Mouse (Mus musculus) G1E (cell line): ENCODE results near the gene Pawr. TPM values are rescaled to one million over a fixed set of nuclear protein-coding genes. Genes with fewer than 3 reads are reported as not detected.

Source experiments
- ATAC-seq: 2 replicates; pipeline ENCODE4 v1.8.0; 2016; ENCODE audit warnings: mild to moderate bottlenecking; ENCODE audit not compliant: insufficient number of reproducible peaks, poor library complexity, low FRiP score, severe bottlenecking; ENCODE audit errors: extremely low read depth
- DNase-seq: peaks from one replicate; pipeline ENCODE4 v3.0.0; 2012; ENCODE audit warnings: low spot score
- H3K27me3 ChIP-seq: 2 replicates; pipeline ENCODE4 v1.6.1; 2012; ENCODE audit warnings: mild to moderate bottlenecking, low read length, inconsistent platforms; ENCODE audit not compliant: insufficient read depth
- H3K36me3 ChIP-seq: replicated peaks from 2 replicates; pipeline ENCODE3; 2012; ENCODE audit warnings: mild to moderate bottlenecking, inconsistent platforms
- H3K4me1 ChIP-seq: 2 replicates; pipeline ENCODE4 v1.6.1; 2012; ENCODE audit warnings: low read depth, low read length, inconsistent platforms, mixed read lengths; ENCODE audit not compliant: insufficient read depth
- H3K4me3 ChIP-seq: 2 replicates; pipeline ENCODE4 v1.5.1; 2012; ENCODE audit warnings: low read depth, mild to moderate bottlenecking, inconsistent platforms, low read length, moderate library complexity, mixed read lengths
- H3K9me3 ChIP-seq: replicated peaks from 2 replicates; pipeline ENCODE4 v1.6.1; 2012; ENCODE audit warnings: inconsistent platforms
- CTCF ChIP-seq: IDR thresholded peaks from 2 replicates; pipeline ENCODE4 v1.5.1; 2012; ENCODE audit warnings: low read depth, low read length, inconsistent platforms, mixed read lengths
- GATA1 ChIP-seq: IDR thresholded peaks from 2 replicates; pipeline ENCODE4 v1.6.1; 2012; ENCODE audit warnings: borderline replicate concordance, low read length, inconsistent platforms, mixed read lengths
- GATA2 ChIP-seq: IDR thresholded peaks from 2 replicates; pipeline ENCODE4 v1.6.1; 2012; ENCODE audit warnings: low read depth, low read length, inconsistent platforms, borderline replicate concordance
- POLR2AphosphoS5 ChIP-seq: IDR thresholded peaks from 2 replicates; pipeline ENCODE4 v1.6.1; 2012; ENCODE audit warnings: low read depth, low read length, inconsistent platforms; ENCODE audit not compliant: insufficient replicate concordance
- TAL1 ChIP-seq: conservative IDR thresholded peaks from 2 replicates; pipeline ENCODE4 v1.6.1; 2012; ENCODE audit warnings: low read depth, low read length, inconsistent platforms, mixed read lengths
- polyA plus RNA-seq: library from polyadenylated mRNA; stranded (reverse); fragments of >175 nt; gene quantifications from 2 replicates; pipeline ENCODE4 v1.2.3, GENCODE M21; 2012
- total RNA-seq, 2 experiments: library from RNA; stranded (forward) in 1 of 2; stranded (reverse) in 1 of 2; fragments of 200-1000 nt in 1 of 2; fragments of >200 nt in 1 of 2; fragmentation: Nextera tagmentation in 1 of 2; gene quantifications; 2 replicates each; pipeline ENCODE4 v1.2.3; 2014 to 2017

The Pawr gene
- total and polyA plus RNA-seq, 3 experiments = 46.6 to 81.5 (median 65.2) TPM

DNA sequence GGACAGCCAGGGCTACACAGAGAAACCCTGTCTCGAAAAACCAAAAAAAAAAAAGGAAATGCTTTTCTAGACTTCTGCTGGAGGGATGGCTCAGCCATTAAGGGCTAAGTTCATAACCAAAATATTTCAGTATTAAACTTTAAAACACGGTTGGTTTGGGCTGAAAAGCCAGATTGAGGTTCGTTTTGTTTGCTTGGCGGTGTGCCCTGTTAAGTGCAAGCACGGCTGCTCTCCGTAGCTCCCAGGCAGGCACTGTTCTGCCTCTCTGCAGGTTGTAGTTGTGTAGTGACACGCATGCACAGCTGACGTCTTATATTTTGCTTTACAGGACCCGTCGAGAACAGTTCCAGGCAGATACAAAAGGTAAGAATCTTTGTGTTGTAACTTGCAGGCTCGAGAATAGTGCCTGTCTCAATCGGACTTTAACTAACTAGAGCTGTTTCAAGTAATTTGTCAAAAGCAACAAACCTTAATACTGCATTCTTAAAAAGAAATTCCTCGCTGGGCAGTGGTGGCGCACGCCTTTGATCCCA lies 59.5 kb downstream of the Pawr start:
- Histone ChIP-seq H3K27me3 (no peaks in the 10 kb centered on the region), H3K36me3 (peaks cover 69% of the 10 kb centered on the region), H3K4me3 (no peak overlapping the region), H3K4me1 (peaks cover 76% of the 10 kb centered on the region), H3K9me3 (peaks cover 3% of the 10 kb centered on the region)
- DNase-seq (no peak), ATAC-seq (no peak)
- no peak for TF ChIP-seq TAL1
- TF ChIP-seq CTCF = no peak
- TF ChIP-seq GATA2 = no peak
- TF ChIP-seq POLR2AphosphoS5 = no peak
- TF ChIP-seq GATA1 = no peak

DNA sequence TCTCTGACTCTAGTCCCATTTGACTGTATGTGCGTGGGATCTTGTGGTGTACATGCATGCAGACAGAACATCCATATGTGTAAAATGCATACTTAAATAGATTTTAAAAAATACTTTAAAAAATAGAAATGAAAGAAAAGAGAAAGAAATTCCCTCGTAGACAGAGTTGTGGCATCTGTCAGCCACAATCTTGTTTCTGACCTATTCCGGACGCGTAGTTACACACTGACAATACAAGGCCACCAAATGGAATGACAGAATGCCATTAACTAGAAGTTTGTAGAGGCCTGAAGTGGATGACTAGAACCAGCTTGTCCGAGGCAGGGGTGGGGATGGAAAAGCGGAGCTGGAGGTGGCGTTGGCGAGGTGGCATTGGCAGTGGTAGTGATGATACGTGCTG lies 60.2 kb downstream of the Pawr start:
- no peak for DNase-seq
- ATAC-seq = no peak
- H3K36me3 ChIP-seq = peaks cover 63% of the 10 kb centered on the region
- TF ChIP-seq GATA2 = no peak
- no peak for TF ChIP-seq GATA1
- no peak for TF ChIP-seq POLR2AphosphoS5
- no peak for TF ChIP-seq CTCF
- no peak for TF ChIP-seq TAL1
- no peak overlapping the region for H3K4me3 ChIP-seq
- H3K4me1 ChIP-seq = peaks cover 73% of the 10 kb centered on the region
- no peaks in the 10 kb centered on the region for H3K27me3 ChIP-seq
- peaks cover 3% of the 10 kb centered on the region for H3K9me3 ChIP-seq

DNA sequence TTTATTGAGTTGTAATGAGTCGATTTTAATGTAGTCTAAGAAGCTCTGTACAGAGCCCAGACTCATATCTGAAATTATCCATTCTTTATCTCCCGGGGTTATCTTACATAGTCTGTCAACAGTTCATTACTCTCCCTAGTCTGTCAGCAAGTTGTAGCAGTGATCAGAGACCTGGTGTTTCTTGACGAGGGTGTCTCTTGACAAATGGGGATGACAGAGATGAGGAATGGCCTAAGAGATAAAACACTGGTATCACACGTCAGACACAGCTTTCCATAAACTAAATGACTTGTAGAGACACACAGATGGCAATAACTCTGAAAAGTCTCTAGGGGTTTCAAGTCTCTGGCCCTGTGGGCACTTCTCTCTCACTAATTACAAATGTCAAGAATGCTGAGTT lies 62.4 kb downstream of the Pawr start:
- H3K36me3 ChIP-seq = peaks cover 57% of the 10 kb centered on the region
- peaks cover 3% of the 10 kb centered on the region for H3K9me3 ChIP-seq
- DNase-seq (peak; percentile 33), ATAC-seq (peak; percentile 71)
- TF ChIP-seq TAL1 (peak; percentile 50), GATA1 (no peak), POLR2AphosphoS5 (no peak)
- H3K27me3 ChIP-seq = no peaks in the 10 kb centered on the region
- peaks cover 56% of the 10 kb centered on the region for H3K4me1 ChIP-seq
- peak overlapping the region; percentile 63; the same call in 1 of the 2 replicates for H3K4me3 ChIP-seq

DNA sequence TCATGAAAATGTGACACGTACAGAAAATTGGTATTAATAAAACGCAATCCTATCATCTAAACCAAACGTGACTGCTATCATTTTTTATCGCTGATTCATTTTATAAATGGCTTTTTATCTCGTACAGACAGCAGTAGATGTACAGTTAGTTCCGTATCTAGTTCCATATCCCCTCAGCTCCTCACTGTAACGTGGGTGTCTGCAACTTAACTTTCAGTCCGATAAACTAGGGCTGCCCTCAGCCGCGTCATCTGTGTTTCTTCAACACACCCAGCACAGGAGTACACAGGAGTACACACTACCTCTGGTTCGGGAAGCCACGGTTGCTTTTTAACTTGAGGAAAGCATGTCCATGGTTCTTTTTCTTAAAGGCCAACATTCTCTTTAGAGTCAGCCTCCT lies 63.3 kb downstream of the Pawr start:
- Histone ChIP-seq H3K4me1 (peaks cover 49% of the 10 kb centered on the region), H3K27me3 (no peaks in the 10 kb centered on the region), H3K36me3 (peaks cover 60% of the 10 kb centered on the region), H3K9me3 (peaks cover 3% of the 10 kb centered on the region), H3K4me3 (peak overlapping the region; percentile 63; the same call in 1 of the 2 replicates)
- peak; percentile 76 for TF ChIP-seq TAL1
- no peak for TF ChIP-seq POLR2AphosphoS5
- ATAC-seq (peak; percentile 87), DNase-seq (peak; percentile 40)

DNA sequence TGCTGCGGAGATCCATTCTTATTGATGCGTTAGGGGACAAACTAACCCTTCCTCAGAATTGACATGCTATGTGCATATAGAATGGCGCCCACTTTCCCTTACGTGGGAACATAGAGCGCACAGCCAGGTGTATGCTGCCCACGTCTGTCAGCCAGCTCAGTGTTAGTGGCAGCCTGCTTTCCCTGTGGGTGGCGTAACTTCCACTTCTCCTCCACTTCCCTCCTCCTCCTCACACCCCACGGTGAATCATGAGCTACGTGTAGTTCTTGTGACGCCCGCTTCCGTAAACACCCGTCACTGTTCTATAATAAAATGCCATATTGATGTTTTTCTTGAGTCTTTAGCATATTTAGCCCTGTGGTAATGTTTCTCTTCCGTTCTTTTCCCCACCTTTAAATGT lies 63.7 kb downstream of the Pawr start:
- no peaks in the 10 kb centered on the region for H3K27me3 ChIP-seq
- H3K36me3 ChIP-seq = peaks cover 60% of the 10 kb centered on the region
- ATAC-seq = peak; percentile 12; the same call in 1 of the 2 replicates
- TF ChIP-seq POLR2AphosphoS5 = no peak
- no peak for TF ChIP-seq CTCF
- no peak for TF ChIP-seq GATA1
- no peak for TF ChIP-seq TAL1
- peak overlapping the region; percentile 63; the same call in 1 of the 2 replicates for H3K4me3 ChIP-seq
- no peak for DNase-seq
- H3K9me3 ChIP-seq = peaks cover 3% of the 10 kb centered on the region
- H3K4me1 ChIP-seq = peaks cover 46% of the 10 kb centered on the region

DNA sequence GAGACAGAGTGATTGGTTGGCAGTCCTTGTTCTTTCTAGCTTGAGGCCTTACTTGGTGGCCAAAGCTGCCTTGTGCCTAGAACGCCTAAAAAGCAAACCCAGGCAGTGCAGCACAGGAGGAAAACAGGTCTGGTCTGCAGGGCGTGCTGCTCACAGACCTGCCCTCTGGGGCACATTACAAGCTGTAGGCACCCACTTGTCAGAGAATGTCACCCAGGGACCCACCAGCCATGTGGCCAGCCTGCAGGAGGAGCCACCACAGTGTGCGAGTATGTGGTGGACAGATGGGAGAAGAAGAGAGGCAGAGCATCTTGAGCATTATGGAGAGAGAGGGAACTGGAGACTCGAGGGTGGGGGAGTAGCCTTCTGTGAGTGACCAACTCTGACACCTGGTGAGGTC lies 70.8 kb downstream of the Pawr start:
- no peak for ATAC-seq
- no peak for DNase-seq
- Histone ChIP-seq H3K9me3 (no peaks in the 10 kb centered on the region), H3K36me3 (peaks cover 76% of the 10 kb centered on the region), H3K4me1 (peaks cover 39% of the 10 kb centered on the region), H3K4me3 (no peak overlapping the region), H3K27me3 (no peaks in the 10 kb centered on the region)
- TF ChIP-seq GATA1 (no peak), TAL1 (no peak), POLR2AphosphoS5 (no peak), CTCF (no peak), GATA2 (no peak)
